Mouse (Mus musculus): ENCODE measurements around the gene Pcp4l1. TPM values are rescaled to one million over a fixed set of nuclear protein-coding genes. Genes with fewer than 3 reads are reported as not detected.

The Pcp4l1 gene
- polyA plus RNA-seq, 1 experiment from 2014 or later: 46.4 TPM

DNA sequence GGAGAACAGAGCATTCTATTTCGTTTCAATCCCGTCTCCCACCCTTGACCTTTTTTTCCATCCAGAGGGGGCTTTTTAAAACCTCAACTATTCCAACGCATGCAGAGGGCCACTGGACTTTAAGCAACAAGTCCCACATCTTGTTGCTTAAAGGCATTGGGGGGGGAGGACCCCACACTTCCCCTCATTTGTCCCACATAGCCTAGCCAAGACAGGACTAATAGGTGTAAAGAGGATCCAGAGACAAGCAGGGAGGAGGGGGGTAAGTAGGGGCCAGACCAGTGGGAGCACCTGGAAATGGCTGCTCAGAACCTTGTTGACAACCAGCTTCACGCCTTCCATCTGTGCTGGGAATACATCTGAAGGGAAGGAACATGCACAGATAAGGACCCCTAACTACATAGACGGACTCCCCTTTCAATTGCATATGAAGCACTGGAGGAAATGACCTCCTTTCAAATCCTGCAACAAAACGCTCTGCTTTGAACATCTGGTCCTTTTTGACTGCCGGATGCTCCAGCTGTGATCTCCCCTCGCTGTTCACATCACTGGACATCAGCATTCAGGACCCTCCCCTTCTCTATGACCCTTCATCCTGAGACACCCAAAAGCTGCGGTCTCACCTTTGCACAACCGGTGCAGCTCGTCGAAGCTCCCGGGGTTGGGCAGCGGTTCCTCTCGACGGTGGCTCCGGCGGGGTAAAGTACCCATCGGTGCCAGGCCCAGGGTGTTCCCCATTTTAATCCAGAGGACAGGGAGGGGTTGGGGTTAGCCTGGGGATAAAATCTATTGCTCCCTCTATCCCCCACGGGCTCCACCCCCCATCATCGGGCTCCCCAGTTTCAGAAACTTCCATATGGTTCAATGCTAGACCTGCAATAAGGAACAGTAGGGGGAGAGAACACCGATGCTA is 25.5 kb upstream of the Pcp4l1 start:
- Histone ChIP-seq H3K4me2 (peak overlapping the region; percentile 81), H3K36me3 (peaks cover 21% of the 10 kb centered on the region; the same call in 1 of the 2 replicates), H3K4me1 (replicated peaks) (peaks cover 17% of the 10 kb centered on the region), H3K9me3 (replicated peaks) (no peaks in the 10 kb centered on the region), H3K27me3 (no peaks in the 10 kb centered on the region), H3K4me3 (peak overlapping the region; percentile 60), H3K9ac (peak overlapping the region; percentile 48), H3K27ac (peak overlapping the region; percentile 32)
- 8% methylated on average over 22 of the region's 22 CpGs for WGBS
- ATAC-seq (replicated peaks; ENCODE audit: insufficient number of reproducible peaks, insufficient read depth, low FRiP score, low read depth): 0 out of 2 replicates have a peak, but pooled peaks have one; percentile 1

DNA sequence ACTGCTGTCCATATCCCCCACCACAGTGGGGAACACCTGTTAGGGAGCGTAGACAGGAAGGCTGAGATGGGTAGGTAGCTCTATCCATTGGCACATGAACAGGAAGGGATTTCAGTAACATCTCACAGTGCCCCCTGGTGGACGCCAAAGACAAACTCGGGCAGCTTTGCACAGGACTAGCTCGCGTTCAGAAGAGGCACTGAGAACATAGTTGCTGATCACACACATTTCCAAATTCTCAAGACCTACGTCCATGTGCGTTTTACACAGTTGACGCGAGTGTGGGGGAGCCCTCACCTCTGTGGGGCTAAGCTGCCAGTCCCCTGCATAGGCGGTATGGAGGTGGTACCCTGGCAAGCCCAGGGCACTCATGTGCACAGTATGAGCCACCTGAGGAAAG is 24.8 kb upstream of the Pcp4l1 start:
- Histone ChIP-seq H3K36me3 (peaks cover 21% of the 10 kb centered on the region; the same call in 1 of the 2 replicates), H3K4me1 (replicated peaks) (peaks cover 22% of the 10 kb centered on the region), H3K4me3 (peak overlapping the region; percentile 60), H3K27me3 (no peaks in the 10 kb centered on the region), H3K4me2 (peak overlapping the region; percentile 81), H3K9ac (0 out of 2 replicates have a peak overlapping the region, but pooled peaks have one; percentile 5), H3K9me3 (replicated peaks) (no peaks in the 10 kb centered on the region), H3K27ac (no peak overlapping the region)
- 9% methylated on average over 10 of the region's 10 CpGs for WGBS
- no peak for ATAC-seq (replicated peaks; ENCODE audit: insufficient number of reproducible peaks, insufficient read depth, low FRiP score, low read depth)

DNA sequence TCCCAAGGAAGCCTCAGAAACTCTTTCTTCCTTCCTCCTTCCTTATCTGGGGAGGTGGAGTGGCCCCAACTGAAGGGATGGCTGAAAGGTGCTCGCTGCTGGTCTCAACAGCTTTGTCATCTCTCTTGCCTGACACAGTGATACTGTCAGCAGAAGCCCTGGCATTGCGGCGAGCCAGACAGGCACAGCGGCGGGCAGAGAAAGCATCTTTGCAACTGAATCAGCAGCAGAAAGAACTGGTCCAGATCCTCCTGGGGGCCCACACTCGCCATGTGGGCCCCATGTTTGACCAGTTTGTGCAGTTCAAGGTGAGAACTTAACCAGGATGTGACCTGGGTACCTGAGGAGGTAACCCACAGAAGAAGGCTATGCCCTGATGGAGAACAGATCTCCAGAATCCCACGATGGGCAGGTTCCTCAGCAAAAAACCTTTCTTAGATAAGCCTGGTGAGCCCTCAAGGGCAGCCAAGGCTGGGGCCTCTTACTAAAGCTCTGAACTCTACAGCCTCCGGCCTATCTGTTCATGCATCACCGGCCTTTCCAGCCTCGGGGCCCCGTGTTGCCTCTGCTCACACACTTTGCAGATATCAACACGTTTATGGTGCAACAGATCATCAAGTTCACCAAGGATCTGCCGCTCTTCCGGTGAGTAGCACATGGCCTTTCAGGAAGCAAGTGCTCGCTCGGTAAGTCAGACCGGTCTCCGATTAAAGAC is 20.3 kb upstream of the Pcp4l1 start:
- Histone ChIP-seq H3K4me1 (replicated peaks) (peaks cover 12% of the 10 kb centered on the region), H3K27ac (no peak overlapping the region), H3K27me3 (no peaks in the 10 kb centered on the region), H3K36me3 (peaks cover 21% of the 10 kb centered on the region; the same call in 1 of the 2 replicates), H3K4me2 (peak overlapping the region; percentile 6; the same call in 1 of the 2 replicates), H3K9me3 (replicated peaks) (no peaks in the 10 kb centered on the region), H3K4me3 (no peak overlapping the region), H3K9ac (no peak overlapping the region)
- ATAC-seq (replicated peaks; ENCODE audit: insufficient number of reproducible peaks, insufficient read depth, low FRiP score, low read depth): no peak
- WGBS: 74% methylated on average over 18 of the region's 18 CpGs

DNA sequence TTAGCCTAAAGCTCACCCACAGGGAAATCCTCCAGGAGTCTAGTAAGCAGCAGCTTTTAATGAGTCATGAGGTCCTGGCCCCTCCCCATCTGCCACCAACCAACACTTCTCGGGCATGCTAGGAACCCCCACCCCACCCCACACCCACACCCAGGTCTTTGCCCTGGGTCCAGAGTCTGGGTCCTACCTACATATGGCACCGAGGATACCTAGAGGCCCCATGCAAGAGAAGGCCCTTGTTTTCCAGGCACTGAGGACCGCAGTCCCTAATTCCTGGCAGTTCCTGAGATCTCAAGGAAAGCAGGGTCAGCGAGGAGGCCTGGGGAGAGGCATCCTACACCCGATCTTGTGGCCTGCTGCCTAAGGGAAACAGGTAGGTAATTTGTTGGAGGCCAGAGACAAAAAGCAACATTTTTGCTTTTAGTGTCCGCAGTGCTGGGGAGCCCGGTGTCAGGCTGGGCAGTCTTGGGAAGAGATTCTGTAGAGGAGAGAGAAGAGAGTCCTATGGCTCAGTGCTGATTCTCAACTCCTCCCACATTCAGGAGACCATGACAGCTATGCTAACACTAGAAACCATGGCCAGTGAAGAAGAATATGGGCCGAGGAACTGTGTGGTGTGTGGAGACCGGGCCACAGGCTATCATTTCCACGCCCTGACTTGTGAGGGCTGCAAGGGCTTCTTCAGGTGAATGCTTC is 17.9 kb upstream of the Pcp4l1 start, which contains the start of gene Nr1i3:
Gene Nr1i3, plus strand, starts transcription at position 170 of the 696 bp plus-strand sequence.
- H3K36me3 ChIP-seq: peaks cover 8% of the 10 kb centered on the region; the same call in 1 of the 2 replicates
- H3K4me2 ChIP-seq: no peak within 1 kb of the TSS
- 71% methylated on average over 10 of the region's 10 CpGs for WGBS
- H3K27ac ChIP-seq: no peak within 1 kb of the TSS
- H3K4me3 ChIP-seq: no peak within 1 kb of the TSS
- H3K9ac ChIP-seq: no peak within 1 kb of the TSS
- H3K4me1 ChIP-seq (replicated peaks): 0 out of 2 replicates have a peak, but pooled peaks cover 7% of the 10 kb centered on the region
- H3K27me3 ChIP-seq: no peaks in the 10 kb centered on the region
- ATAC-seq (replicated peaks; ENCODE audit: insufficient number of reproducible peaks, insufficient read depth, low FRiP score, low read depth): no peak
- no peaks in the 10 kb centered on the region for H3K9me3 ChIP-seq (replicated peaks)

GRCm38 (mm10) chr1:171212854-171213253 is 16.8 kb upstream of the Pcp4l1 start:
- Histone ChIP-seq H3K9ac (no peak overlapping the region), H3K36me3 (0 out of 2 replicates have a peak, but pooled peaks cover under 1% of the 10 kb centered on the region), H3K27ac (no peak overlapping the region), H3K9me3 (replicated peaks) (no peaks in the 10 kb centered on the region), H3K4me2 (no peak overlapping the region), H3K4me1 (replicated peaks) (0 out of 2 replicates have a peak, but pooled peaks cover 7% of the 10 kb centered on the region), H3K27me3 (no peaks in the 10 kb centered on the region), H3K4me3 (no peak overlapping the region)
- 62% methylated on average over 3 of the region's 3 CpGs for WGBS
- ATAC-seq (replicated peaks; ENCODE audit: insufficient number of reproducible peaks, insufficient read depth, low FRiP score, low read depth): no peak

- no peak overlapping the region for H3K4me2 ChIP-seq
- no peaks in the 10 kb centered on the region for H3K36me3 ChIP-seq
- no peak overlapping the region for H3K27ac ChIP-seq
- no peaks in the 10 kb centered on the region for H3K27me3 ChIP-seq
- H3K4me3 ChIP-seq: no peak overlapping the region
- no peaks in the 10 kb centered on the region for H3K9me3 ChIP-seq (replicated peaks)
- WGBS: 6% methylated on average over 4 of the region's 4 CpGs
- H3K9ac ChIP-seq: no peak overlapping the region
- no peaks in the 10 kb centered on the region for H3K4me1 ChIP-seq (replicated peaks)
- no peak for ATAC-seq (replicated peaks; ENCODE audit: insufficient number of reproducible peaks, insufficient read depth, low FRiP score, low read depth)
Observed at GRCm38 (mm10) chr1:171209409-171209808, 13.3 kb upstream of the Pcp4l1 start.

GRCm38 (mm10) chr1:171205704-171206493 is 9.8 kb upstream of the Pcp4l1 start:
- 63% methylated on average over 6 of the region's 6 CpGs for WGBS
- no peaks in the 10 kb centered on the region for H3K27me3 ChIP-seq
- H3K4me3 ChIP-seq: no peak overlapping the region
- no peaks in the 10 kb centered on the region for H3K9me3 ChIP-seq (replicated peaks)
- H3K4me2 ChIP-seq: no peak overlapping the region
- ATAC-seq (replicated peaks; ENCODE audit: insufficient number of reproducible peaks, insufficient read depth, low FRiP score, low read depth): no peak
- no peaks in the 10 kb centered on the region for H3K36me3 ChIP-seq
- no peak overlapping the region for H3K9ac ChIP-seq
- H3K4me1 ChIP-seq (replicated peaks): no peaks in the 10 kb centered on the region
- H3K27ac ChIP-seq: no peak overlapping the region

DNA sequence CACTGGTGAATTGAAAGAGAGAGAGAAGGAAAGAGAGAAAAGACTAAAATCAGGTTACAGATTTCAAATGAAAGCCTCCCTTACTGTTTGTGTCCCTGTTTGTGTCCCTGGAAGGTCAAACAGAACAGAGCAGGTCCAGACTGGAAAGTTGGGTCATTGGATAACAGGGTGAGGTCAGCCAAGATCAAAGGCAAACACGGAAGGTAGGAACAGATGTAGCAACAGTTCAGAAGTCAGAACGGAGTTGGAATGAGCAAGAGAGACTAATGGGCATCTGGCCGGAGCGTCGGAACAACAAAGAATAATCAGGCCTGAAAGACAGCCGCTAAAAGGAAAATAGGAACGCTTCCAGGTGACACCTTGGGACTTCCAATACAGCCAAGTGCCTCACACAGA is 8.2 kb upstream of the Pcp4l1 start:
- ATAC-seq (replicated peaks; ENCODE audit: insufficient number of reproducible peaks, insufficient read depth, low FRiP score, low read depth): no peak
- Histone ChIP-seq H3K4me3 (no peak overlapping the region), H3K9me3 (replicated peaks) (no peaks in the 10 kb centered on the region), H3K4me2 (no peak overlapping the region), H3K36me3 (no peaks in the 10 kb centered on the region), H3K4me1 (replicated peaks) (no peaks in the 10 kb centered on the region), H3K27ac (no peak overlapping the region), H3K27me3 (no peaks in the 10 kb centered on the region), H3K9ac (no peak overlapping the region)
- 58% methylated on average over 7 of the region's 7 CpGs for WGBS

- no peak overlapping the region for H3K4me3 ChIP-seq
- no peak overlapping the region for H3K4me2 ChIP-seq
- 55% methylated on average over 9 of the region's 11 CpGs for WGBS
- no peak for ATAC-seq (replicated peaks; ENCODE audit: insufficient number of reproducible peaks, insufficient read depth, low FRiP score, low read depth)
- no peaks in the 10 kb centered on the region for H3K36me3 ChIP-seq
- H3K9ac ChIP-seq: no peak overlapping the region
- H3K27me3 ChIP-seq: no peaks in the 10 kb centered on the region
- no peaks in the 10 kb centered on the region for H3K9me3 ChIP-seq (replicated peaks)
- no peak overlapping the region for H3K27ac ChIP-seq
- no peaks in the 10 kb centered on the region for H3K4me1 ChIP-seq (replicated peaks)
Observed at GRCm38 (mm10) chr1:171203471-171204248, 7.6 kb upstream of the Pcp4l1 start.

DNA sequence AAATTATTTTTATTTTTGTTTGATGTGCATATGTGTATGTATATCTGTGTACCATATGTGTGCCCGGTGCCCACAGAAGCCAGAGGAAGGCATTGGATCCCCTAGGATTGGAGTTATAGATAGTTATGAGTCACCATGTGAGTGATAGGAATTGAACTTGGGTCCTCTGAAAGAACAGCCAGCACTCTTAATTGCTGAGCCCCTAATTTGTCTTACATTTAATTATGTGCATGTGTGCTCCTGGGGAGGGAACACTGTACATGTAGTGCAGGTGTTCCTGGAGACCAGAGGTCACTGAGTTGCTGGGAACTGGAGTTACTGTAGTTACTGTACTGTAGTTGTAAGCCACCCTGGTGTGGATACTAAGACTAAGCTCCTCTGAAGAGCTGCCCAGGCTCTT is 4.7 kb upstream of the Pcp4l1 start:
- peaks cover 6% of the 10 kb centered on the region for H3K4me1 ChIP-seq (replicated peaks)
- no peak overlapping the region for H3K4me3 ChIP-seq
- no peak for ATAC-seq (replicated peaks; ENCODE audit: insufficient number of reproducible peaks, insufficient read depth, low FRiP score, low read depth)
- no peaks in the 10 kb centered on the region for H3K9me3 ChIP-seq (replicated peaks)
- no peak overlapping the region for H3K27ac ChIP-seq
- no peak overlapping the region for H3K4me2 ChIP-seq
- whole genome bisulfite sequencing: 83% methylated on average over 1 of the region's 1 CpGs
- no peak overlapping the region for H3K9ac ChIP-seq
- H3K27me3 ChIP-seq: peaks cover 3% of the 10 kb centered on the region
- H3K36me3 ChIP-seq: no peaks in the 10 kb centered on the region
